Mouse (Mus musculus) cerebellum, adult 11 months (tissue): Measurements from ENCODE around the gene Eif5a2.

ENCODE experiments used
- DNase-seq: peaks from one replicate; pipeline ENCODE4 v3.0.0; 2022

Eif5a2 gene

DNA sequence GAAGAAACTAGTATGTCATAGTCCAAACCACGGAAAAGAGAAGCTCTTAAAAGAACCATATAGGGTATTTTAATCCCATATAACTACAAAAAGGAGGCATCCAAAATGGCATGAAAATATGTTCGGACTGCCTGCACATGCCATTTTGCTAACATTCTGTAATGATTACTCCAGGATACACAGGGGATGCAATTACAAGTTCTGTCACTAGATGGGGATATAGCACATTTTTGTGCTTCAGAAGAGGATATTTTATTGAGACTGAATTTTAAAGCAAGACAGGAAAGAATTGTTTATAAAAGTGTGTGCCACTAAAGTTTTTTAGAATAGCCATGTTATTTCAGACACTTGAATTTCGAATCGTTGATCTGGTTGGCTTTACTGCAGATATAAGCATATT lies 33.3 kb downstream of the Eif5a2 start:
- no peak for DNase-seq

DNA sequence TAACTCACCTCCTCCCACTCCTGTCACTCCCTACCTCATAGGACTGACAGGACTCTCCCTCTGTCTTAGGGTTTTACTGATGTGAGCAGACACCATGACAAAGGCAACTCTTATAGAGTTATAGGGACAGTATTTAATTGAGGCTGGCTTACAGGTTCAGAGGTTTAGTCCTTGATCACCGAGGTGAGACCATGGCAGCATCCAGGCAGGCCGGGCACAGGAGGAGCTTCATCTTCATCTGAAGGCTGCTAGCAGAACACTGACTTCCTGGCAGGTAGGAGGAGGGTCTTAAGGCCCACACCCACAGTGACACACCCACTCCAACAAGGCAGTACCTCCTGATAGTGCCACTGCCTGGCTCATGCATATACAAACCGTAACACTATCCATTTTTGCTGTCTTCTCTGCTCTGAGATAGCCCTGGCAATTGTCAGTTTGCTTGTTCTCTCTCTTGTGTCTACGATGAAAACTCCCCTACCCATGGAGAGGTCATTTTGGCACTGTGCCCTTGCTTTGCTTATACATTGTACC lies 35.0 kb downstream of the Eif5a2 start:
- no peak for DNase-seq

DNA sequence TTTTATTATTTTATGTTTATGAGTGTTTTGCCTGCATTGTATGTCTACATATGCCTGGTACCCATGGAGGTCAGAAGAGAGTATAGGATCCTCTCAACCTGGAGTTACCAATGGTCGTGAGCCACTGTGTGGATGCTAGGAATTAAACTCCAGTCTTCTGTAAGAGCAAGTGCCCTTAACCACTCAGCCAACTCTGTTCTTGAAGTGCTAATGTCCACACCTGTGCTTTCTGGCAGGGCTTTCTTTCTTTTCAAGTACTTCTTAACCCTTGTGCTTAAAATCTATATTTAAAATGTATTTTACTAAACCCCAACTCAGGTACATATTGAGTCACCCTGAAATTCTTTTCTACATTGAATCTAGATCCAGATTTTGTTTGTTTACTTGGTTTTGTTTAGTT lies 45.2 kb downstream of the Eif5a2 start:
- DNase-seq = no peak

DNA sequence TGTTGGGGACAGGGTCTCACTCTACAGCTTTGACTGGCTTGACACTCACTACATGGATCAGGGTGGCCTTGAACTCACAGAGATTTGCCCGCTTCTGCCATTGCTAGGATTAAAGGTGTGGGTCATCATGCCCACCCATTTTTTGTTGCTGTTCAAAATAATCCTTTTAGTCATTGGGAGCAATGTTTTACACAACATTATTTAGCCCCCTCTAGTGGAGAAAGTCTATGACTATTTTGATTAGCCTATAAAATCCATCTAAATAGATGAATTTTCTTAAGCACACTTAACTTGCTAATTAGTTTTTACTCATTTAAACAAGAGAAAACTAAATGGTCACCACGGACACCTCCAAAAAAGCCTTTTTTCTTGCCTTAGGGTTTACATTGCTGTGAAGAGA lies 46.5 kb downstream of the Eif5a2 start:
- no peak for DNase-seq

DNA sequence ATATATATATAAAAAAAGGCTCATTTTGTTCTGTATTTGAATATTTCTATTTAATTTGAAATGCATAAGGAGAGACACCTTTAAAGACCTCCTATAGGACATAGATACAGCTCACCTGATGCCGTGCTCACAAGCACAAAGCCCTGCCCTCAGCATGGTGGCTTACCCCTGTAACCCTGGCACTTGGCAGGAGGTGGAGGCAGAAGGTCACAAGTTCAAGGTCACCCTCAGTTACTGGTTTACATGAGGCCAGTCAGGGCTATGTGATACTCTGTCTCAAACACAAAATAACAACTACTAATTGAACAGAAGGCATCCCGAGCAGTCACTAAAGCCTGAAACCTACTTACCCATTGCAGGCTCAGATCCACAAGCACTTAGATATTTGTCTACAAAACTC lies 48.4 kb downstream of the Eif5a2 start:
- no peak for DNase-seq

DNA sequence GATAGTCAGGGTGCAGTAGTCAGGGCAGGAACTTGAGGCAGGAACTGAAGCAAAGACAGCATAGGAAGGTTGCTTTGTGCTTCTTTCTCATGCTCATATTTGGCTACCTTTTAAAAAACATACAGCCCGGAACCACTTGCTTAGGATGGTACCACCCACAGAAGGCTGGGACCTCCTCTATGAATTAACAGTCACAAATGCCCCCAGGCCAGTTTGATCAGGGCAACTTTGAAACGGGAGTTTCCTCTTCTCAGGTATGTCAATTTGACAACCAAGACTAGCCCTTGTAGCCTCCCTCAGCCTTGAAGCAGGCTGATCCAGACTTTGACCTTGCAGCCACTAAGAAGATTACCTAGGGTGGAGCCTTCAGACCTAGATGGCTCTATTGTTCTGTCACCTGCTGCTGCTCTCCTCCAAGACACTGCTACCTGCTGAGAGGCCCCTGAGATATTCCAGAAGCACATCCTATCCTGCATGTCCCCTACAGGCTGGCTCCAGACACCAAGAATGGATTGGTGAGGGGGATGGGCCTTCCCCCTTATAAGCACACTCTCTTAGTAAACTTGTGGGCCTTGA lies 55.8 kb downstream of the Eif5a2 start:
- DNase-seq = no peak

DNA sequence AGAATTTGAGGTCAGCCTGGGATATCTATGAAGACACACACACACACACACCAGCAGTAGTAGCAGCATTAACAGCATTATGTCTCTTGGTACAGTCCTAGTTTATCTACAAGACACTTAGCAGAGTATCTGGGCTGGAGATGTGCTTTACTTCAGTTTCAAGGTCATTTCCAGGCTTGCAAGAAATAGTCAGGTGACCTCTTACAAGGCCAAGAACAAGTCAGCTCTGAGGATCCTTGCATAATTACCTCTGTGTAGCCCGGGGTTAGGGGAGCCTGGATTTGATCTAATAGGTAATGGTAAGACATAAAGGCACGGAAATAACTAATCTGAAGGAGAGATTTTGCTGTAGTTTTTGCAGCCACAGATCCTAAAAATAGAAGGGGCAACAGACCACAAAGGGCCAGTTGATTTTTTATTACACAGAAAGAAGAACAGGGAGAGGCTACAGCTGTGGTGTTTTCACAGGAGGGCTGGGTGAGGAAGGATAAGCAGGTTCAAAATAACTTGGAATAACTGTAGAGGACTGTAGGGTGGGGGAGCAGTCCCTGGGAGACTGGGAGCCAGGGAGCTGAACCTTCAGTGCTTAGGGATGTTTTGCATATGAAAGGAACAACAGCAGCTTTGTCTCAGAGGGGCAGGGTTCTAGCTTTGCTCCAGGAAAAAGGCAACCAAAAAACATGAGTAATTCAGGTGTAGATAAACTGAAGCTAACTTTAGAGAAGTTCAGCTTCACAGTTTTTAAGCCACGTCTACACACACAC lies 61.0 kb downstream of the Eif5a2 start:
- DNase-seq = no peak

DNA sequence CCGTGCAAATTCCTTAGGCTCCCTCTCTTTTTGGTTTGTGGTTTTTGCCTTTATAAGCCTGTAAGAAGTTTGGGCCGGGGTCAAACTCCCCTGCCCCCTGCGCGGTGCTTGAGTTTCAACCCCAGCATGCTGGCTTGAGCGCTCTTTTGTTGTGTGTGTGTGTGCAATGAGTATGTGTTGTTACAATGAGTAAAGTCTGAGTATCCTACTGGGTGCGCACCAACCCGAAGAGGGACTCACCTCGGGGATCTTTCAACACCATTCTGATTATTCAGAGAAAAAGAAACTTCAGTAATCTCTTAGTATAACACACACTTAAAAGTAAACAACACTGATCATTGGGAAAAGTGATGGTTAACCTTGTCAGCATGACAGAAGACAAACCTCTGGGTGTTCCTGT lies 62.2 kb downstream of the Eif5a2 start:
- no peak for DNase-seq

DNA sequence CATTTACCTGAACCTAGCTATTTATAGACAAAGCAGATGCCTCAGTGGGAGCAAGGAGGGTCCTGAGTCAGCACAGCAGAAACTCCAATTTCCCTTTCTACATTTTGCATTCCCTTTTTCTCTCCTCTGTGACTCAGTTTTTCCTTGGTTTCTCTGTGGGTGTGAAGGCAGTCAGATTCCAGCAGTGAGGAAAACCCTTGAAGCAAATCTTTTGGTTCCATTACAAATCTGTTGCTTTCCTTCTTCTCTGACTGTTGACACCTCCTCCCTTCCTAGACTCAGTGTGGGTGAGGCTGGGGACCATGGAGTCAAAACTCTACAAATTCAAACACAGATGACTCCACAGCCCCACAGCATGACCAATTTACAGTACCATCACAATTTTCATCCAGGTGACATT lies 66.0 kb downstream of the Eif5a2 start:
- no peak for DNase-seq
